Mouse (Mus musculus) thymus, adult 2 months (tissue): ENCODE data around the gene Usf1. TPM values are rescaled to one million over a fixed set of nuclear protein-coding genes. Genes with fewer than 3 reads are reported as not detected.

Experiments used
- DNase-seq: peaks from one replicate; pipeline ENCODE4 v3.0.0; 2021
- H3K27ac ChIP-seq: fragments of 200-500 bp; 2 replicates; pipeline ENCODE4 v1.5.1; 2012; ENCODE audit warnings: low read length, control low read depth; ENCODE audit not compliant: control insufficient read depth, insufficient read depth
- H3K27me3 ChIP-seq: fragments of 200-500 bp; 2 replicates; pipeline ENCODE4 v1.6.1; 2012; ENCODE audit warnings: mild to moderate bottlenecking, low read length, moderate library complexity, mixed read lengths; ENCODE audit not compliant: control insufficient read depth, insufficient read depth
- H3K36me3 ChIP-seq: fragments of 200-500 bp; 2 replicates; pipeline ENCODE4 v1.6.1; 2012; ENCODE audit warnings: mild to moderate bottlenecking, low read length, moderate library complexity; ENCODE audit not compliant: control insufficient read depth, insufficient read depth
- H3K4me1 ChIP-seq: fragments of 200-500 bp; replicated peaks from 2 replicates; pipeline ENCODE4 v1.6.1; 2012; ENCODE audit warnings: low read length; ENCODE audit not compliant: control insufficient read depth, insufficient read depth
- H3K4me3 ChIP-seq: fragments of 200-500 bp; 2 replicates; pipeline ENCODE4 v1.5.1; 2012; ENCODE audit warnings: mild to moderate bottlenecking, low read length, control low read depth, moderate library complexity; ENCODE audit not compliant: control insufficient read depth, insufficient read depth
- CTCF ChIP-seq: fragments of 200-500 bp; IDR thresholded peaks from 2 replicates; pipeline ENCODE4 v1.5.1; 2012; ENCODE audit warnings: mild to moderate bottlenecking, control low read depth, low read length, moderate library complexity, borderline replicate concordance; ENCODE audit not compliant: control insufficient read depth, poor library complexity, insufficient read depth; ENCODE audit errors: extremely low read depth
- POLR2A ChIP-seq: fragments of 200-500 bp; IDR thresholded peaks from 2 replicates; pipeline ENCODE4 v1.6.1; 2012; ENCODE audit warnings: mild to moderate bottlenecking, low read length, control low read depth, moderate library complexity; ENCODE audit not compliant: control insufficient read depth, poor library complexity, insufficient read depth; ENCODE audit errors: extremely low read depth
- WGBS: fragments of 180-500 bp; shearing (Covaris S2); methylation state at CpG from one replicate; pipeline ENCODE4 v1.1.7; 2018; 5-methylcytosine and 5-hydroxymethylcytosine counted together
- polyA plus RNA-seq: library from polyadenylated mRNA; depleted of rRNA; stranded (reverse); fragments of >200 nt; gene quantifications from 2 replicates; pipeline ENCODE4 v1.2.3, GENCODE M21; 2012

The Usf1 gene
- polyA plus RNA-seq, 1 experiment, result 177 TPM

DNA sequence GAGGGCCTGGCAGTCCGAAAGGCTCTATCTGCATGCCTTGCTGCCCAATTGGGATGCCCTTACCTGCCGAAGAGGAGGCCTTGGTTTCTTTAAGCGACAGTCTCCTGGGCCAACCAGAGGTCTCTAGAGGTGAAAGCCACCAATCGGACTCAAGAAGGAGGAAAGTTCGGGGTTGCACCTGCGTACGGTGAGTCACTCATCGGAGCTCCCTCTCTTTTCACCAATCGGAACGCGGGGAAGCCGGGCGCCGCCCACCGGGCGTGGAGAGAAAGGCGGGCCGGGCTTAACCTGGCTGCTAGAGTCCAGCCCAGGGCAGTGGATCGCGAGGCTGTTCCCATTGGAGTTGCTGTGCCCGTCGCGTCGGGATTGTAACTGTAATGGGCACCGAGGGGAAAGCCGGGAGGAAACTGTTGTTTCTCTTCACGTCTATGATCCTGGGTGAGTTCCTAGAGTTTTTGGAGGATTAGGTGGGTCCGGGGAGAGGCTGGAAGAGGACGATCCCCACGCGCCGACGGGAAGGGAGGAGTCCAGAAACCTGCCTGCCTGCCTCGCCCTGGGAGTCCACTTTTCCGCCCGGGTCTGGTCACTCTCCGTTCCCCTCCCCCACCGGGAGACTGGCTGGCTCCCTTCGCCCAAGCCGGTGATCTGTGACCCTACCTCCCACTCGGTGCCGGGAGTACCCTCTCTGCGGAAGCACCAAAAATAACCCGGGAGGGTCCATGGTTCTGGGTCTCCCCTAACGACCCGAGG, 26.3 kb downstream of the Usf1 start, which contains the start of gene F11r:
Gene F11r, plus strand, starts transcription at position 272 of the 750 bp plus-strand sequence.
- Histone ChIP-seq H3K4me1 (peaks cover 15% of the 10 kb centered on the region), H3K4me3 (peak within 1 kb of the TSS; percentile 33), H3K27me3 (peaks cover 10% of the 10 kb centered on the region), H3K27ac (no peak within 1 kb of the TSS; the same call in 1 of the 2 replicates), H3K36me3 (no peaks in the 10 kb centered on the region)
- 4% methylated on average over 46 of the region's 46 CpGs for WGBS
- DNase-seq, result peak; percentile 68
- TF ChIP-seq CTCF (no peak), POLR2A (no peak)

- Histone ChIP-seq H3K4me3 (peak overlapping the region; percentile 33), H3K27me3 (peaks cover 10% of the 10 kb centered on the region), H3K36me3 (no peaks in the 10 kb centered on the region), H3K4me1 (peaks cover 15% of the 10 kb centered on the region), H3K27ac (no peak overlapping the region; the same call in 1 of the 2 replicates)
- 16% methylated on average over 18 of the region's 18 CpGs for WGBS
- TF ChIP-seq CTCF (no peak), POLR2A (no peak)
- no peak for DNase-seq
Measured at GRCm38 (mm10) chr1:171438014-171438670, 27.0 kb downstream of the Usf1 start.

- TF ChIP-seq POLR2A (no peak), CTCF (no peak)
- 81% methylated on average over 8 of the region's 8 CpGs for WGBS
- peaks cover 15% of the 10 kb centered on the region for H3K4me1 ChIP-seq
- no peak overlapping the region for H3K27ac ChIP-seq
- no peaks in the 10 kb centered on the region for H3K36me3 ChIP-seq
- H3K4me3 ChIP-seq, result no peak overlapping the region
- peaks cover 10% of the 10 kb centered on the region for H3K27me3 ChIP-seq
- no peak for DNase-seq
Measured at GRCm38 (mm10) chr1:171439072-171439471, 28.0 kb downstream of the Usf1 start.

- H3K27ac ChIP-seq, result no peak overlapping the region
- H3K4me3 ChIP-seq, result no peak overlapping the region
- H3K4me1 ChIP-seq, result peaks cover 15% of the 10 kb centered on the region
- 39% methylated on average over 9 of the region's 9 CpGs for WGBS
- peaks cover 10% of the 10 kb centered on the region for H3K27me3 ChIP-seq
- TF ChIP-seq CTCF (no peak), POLR2A (no peak)
- no peak for DNase-seq
- no peaks in the 10 kb centered on the region for H3K36me3 ChIP-seq
Measured at GRCm38 (mm10) chr1:171440025-171440725, 29.1 kb downstream of the Usf1 start.

DNA sequence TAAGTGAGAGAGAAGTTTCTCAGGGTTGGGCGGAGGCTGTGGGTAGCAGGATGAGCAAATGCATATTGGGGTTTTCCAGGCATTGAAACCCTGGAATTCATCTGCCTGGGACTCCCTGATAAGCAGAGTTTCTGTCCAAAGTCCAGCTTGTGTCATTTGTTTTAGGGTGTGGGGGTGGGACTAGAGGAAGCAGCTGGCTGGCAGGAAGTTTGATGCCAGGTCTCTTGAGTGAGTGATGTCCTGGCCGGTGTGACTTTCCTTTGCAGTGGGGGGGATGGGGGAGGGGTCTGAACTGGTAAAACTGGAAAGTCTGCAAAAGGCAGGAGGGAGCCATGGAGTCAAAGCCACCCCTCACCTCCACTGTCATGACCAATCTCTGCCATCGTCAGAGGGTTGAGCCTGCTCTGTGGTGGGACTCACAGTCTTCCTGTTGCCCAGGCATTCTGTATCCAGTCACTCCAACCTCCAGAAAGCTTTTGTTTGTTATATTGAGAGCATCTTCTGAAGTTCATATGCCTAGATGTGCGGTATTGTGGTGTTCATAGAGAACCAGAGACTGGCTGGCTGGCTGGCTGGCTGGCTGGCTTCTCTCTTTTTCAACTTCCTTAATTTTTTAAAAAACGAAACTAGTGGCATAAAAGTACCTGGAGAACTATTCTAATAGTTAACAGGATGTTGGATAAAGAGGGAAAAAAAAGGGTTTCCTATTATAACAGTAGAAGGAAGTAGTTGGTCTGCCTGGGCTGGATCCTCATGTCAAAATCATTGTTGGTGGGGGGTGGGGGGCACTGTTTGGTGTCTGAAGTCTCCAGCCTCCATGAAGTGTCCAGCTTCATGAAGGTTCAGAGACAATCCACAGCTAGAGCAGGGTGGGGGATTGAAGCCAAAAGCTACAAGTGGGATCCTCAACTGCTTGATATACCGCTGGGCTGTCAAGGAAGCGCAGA, 30.6 kb downstream of the Usf1 start:
- WGBS, result 19% methylated on average over 7 of the region's 7 CpGs
- H3K4me1 ChIP-seq, result peaks cover 15% of the 10 kb centered on the region
- no peak for DNase-seq
- H3K27me3 ChIP-seq, result peaks cover 9% of the 10 kb centered on the region
- TF ChIP-seq CTCF (no peak), POLR2A (no peak)
- no peak overlapping the region for H3K27ac ChIP-seq
- no peaks in the 10 kb centered on the region for H3K36me3 ChIP-seq
- no peak overlapping the region for H3K4me3 ChIP-seq

DNA sequence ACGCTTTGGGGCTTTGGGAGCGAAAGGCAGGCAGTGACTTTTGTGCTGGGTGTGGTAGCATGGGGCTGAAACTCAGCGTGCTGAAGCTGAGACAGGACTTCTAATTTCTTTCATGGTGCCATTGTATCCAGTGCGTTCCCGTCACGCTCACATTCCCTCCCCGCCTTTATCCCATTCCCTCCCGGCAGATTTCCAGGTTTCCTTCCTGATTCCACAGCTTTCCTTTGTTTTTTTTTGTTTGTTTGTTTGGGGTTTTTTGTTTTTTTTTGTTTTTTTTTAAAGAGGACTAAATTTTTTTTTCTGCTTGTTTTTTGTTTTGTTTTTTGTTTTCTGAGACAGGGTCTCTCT, 31.3 kb downstream of the Usf1 start:
- Histone ChIP-seq H3K27me3 (peaks cover 9% of the 10 kb centered on the region), H3K36me3 (no peaks in the 10 kb centered on the region), H3K4me1 (peaks cover 12% of the 10 kb centered on the region), H3K27ac (no peak overlapping the region), H3K4me3 (no peak overlapping the region)
- TF ChIP-seq POLR2A (no peak), CTCF (no peak)
- WGBS, result 22% methylated on average over 8 of the region's 8 CpGs
- no peak for DNase-seq
